Mouse (Mus musculus): ENCODE measurements around the gene Nrgn. TPM values are rescaled to one million over a fixed set of nuclear protein-coding genes. Genes with fewer than 3 reads are reported as not detected.

Gene Nrgn
- total and polyA plus RNA-seq, 3 experiments: 149 to 2,443 (median 474) TPM

GRCm38 (mm10) chr9:37541851-37542642, 10.7 kb downstream of the Nrgn start:
- no peak for DNase-seq (ENCODE audit: low spot score)
- H3K36me3 ChIP-seq (replicated peaks): peaks cover 45% of the 10 kb centered on the region

GRCm38 (mm10) chr9:37540701-37541575, 11.8 kb downstream of the Nrgn start:
- no peak for TF ChIP-seq POLR2AphosphoS5 (IDR thresholded peaks at IDR 0.05; ENCODE audit: insufficient replicate concordance, low read depth, low read length)
- no peak for TF ChIP-seq GATA1 (IDR thresholded peaks at IDR 0.05; ENCODE audit: borderline replicate concordance, low read length)
- no peak for TF ChIP-seq TAL1 (conservative IDR thresholded peaks at IDR 0.05; ENCODE audit: low read depth, low read length)
- TF ChIP-seq GATA2 (IDR thresholded peaks at IDR 0.05; ENCODE audit: borderline replicate concordance, low read depth, low read length): no peak
- no peak for TF ChIP-seq CTCF (IDR thresholded peaks at IDR 0.05; ENCODE audit: low read depth, low read length)
- ATAC-seq (ENCODE audit: extremely low read depth, insufficient number of reproducible peaks, low FRiP score, poor library complexity, severe bottlenecking) (no peak), DNase-seq (ENCODE audit: low spot score) (no peak)
- H3K36me3 ChIP-seq (replicated peaks): peaks cover 38% of the 10 kb centered on the region
- no peak overlapping the region for H3K4me3 ChIP-seq (ENCODE audit: low read depth, low read length)
- H3K4me1 ChIP-seq (ENCODE audit: insufficient read depth, low read depth, low read length): peaks cover 45% of the 10 kb centered on the region
- H3K9me3 ChIP-seq (replicated peaks): no peaks in the 10 kb centered on the region
- H3K27me3 ChIP-seq (ENCODE audit: insufficient read depth, low read length): peaks cover 30% of the 10 kb centered on the region

More at GRCm38 (mm10) chr9:37541851-37542642, 10.7 kb downstream of the Nrgn start:
- ATAC-seq (ENCODE audit: extremely low read depth, insufficient number of reproducible peaks, low FRiP score, poor library complexity, severe bottlenecking): peak; percentile 6; the same call in 1 of the 2 replicates
- Histone ChIP-seq H3K4me1 (ENCODE audit: insufficient read depth, low read depth, low read length) (peaks cover 53% of the 10 kb centered on the region), H3K27me3 (ENCODE audit: insufficient read depth, low read length) (peaks cover 23% of the 10 kb centered on the region), H3K4me3 (ENCODE audit: low read depth, low read length) (no peak overlapping the region), H3K9me3 (replicated peaks) (no peaks in the 10 kb centered on the region)
- TF ChIP-seq POLR2AphosphoS5 (IDR thresholded peaks at IDR 0.05; ENCODE audit: insufficient replicate concordance, low read depth, low read length) (no peak; the same call in 1 of the 2 replicates), GATA1 (IDR thresholded peaks at IDR 0.05; ENCODE audit: borderline replicate concordance, low read length) (no peak), GATA2 (IDR thresholded peaks at IDR 0.05; ENCODE audit: borderline replicate concordance, low read depth, low read length) (no peak), CTCF (IDR thresholded peaks at IDR 0.05; ENCODE audit: low read depth, low read length) (no peak), TAL1 (conservative IDR thresholded peaks at IDR 0.05; ENCODE audit: low read depth, low read length) (no peak)

GRCm38 (mm10) chr9:37540226-37540625, 12.5 kb downstream of the Nrgn start:
- Histone ChIP-seq H3K4me1 (ENCODE audit: insufficient read depth, low read depth, low read length) (peaks cover 38% of the 10 kb centered on the region), H3K27me3 (ENCODE audit: insufficient read depth, low read length) (peaks cover 30% of the 10 kb centered on the region), H3K9me3 (replicated peaks) (no peaks in the 10 kb centered on the region), H3K4me3 (ENCODE audit: low read depth, low read length) (no peak overlapping the region), H3K36me3 (replicated peaks) (peaks cover 31% of the 10 kb centered on the region)
- DNase-seq (ENCODE audit: low spot score) (no peak), ATAC-seq (ENCODE audit: extremely low read depth, insufficient number of reproducible peaks, low FRiP score, poor library complexity, severe bottlenecking) (0 out of 2 replicates have a peak, but pooled peaks have one; percentile 2)
- TF ChIP-seq POLR2AphosphoS5 (IDR thresholded peaks at IDR 0.05; ENCODE audit: insufficient replicate concordance, low read depth, low read length): peak; percentile 79
- no peak for TF ChIP-seq TAL1 (conservative IDR thresholded peaks at IDR 0.05; ENCODE audit: low read depth, low read length)
- TF ChIP-seq GATA1 (IDR thresholded peaks at IDR 0.05; ENCODE audit: borderline replicate concordance, low read length): no peak

GRCm38 (mm10) chr9:37539170-37540025, 13.3 kb downstream of the Nrgn start, which contains the start of gene Vsig2:
Vsig2 (plus strand) TSS chr9:37539255.
- no peak for DNase-seq (ENCODE audit: low spot score)
- H3K4me3 ChIP-seq (ENCODE audit: low read depth, low read length): no peak within 1 kb of the TSS
- H3K36me3 ChIP-seq (replicated peaks): peaks cover 23% of the 10 kb centered on the region
- peaks cover 33% of the 10 kb centered on the region for H3K27me3 ChIP-seq (ENCODE audit: insufficient read depth, low read length)
- H3K4me1 ChIP-seq (ENCODE audit: insufficient read depth, low read depth, low read length): peaks cover 31% of the 10 kb centered on the region
- H3K9me3 ChIP-seq (replicated peaks): no peaks in the 10 kb centered on the region
- TF ChIP-seq TAL1 (conservative IDR thresholded peaks at IDR 0.05; ENCODE audit: low read depth, low read length) (no peak), POLR2AphosphoS5 (IDR thresholded peaks at IDR 0.05; ENCODE audit: insufficient replicate concordance, low read depth, low read length) (no peak), CTCF (IDR thresholded peaks at IDR 0.05; ENCODE audit: low read depth, low read length) (no peak), GATA2 (IDR thresholded peaks at IDR 0.05; ENCODE audit: borderline replicate concordance, low read depth, low read length) (no peak), GATA1 (IDR thresholded peaks at IDR 0.05; ENCODE audit: borderline replicate concordance, low read length) (no peak)
- no peak for ATAC-seq (ENCODE audit: extremely low read depth, insufficient number of reproducible peaks, low FRiP score, poor library complexity, severe bottlenecking)

GRCm38 (mm10) chr9:37537658-37538250, 14.9 kb downstream of the Nrgn start:
- ATAC-seq (ENCODE audit: extremely low read depth, insufficient number of reproducible peaks, low FRiP score, poor library complexity, severe bottlenecking) (no peak), DNase-seq (ENCODE audit: low spot score) (no peak)
- H3K9me3 ChIP-seq (replicated peaks): no peaks in the 10 kb centered on the region
- peaks cover 9% of the 10 kb centered on the region for H3K36me3 ChIP-seq (replicated peaks)
- TF ChIP-seq POLR2AphosphoS5 (IDR thresholded peaks at IDR 0.05; ENCODE audit: insufficient replicate concordance, low read depth, low read length): no peak
- no peak for TF ChIP-seq CTCF (IDR thresholded peaks at IDR 0.05; ENCODE audit: low read depth, low read length)
- no peak for TF ChIP-seq GATA2 (IDR thresholded peaks at IDR 0.05; ENCODE audit: borderline replicate concordance, low read depth, low read length)
- TF ChIP-seq GATA1 (IDR thresholded peaks at IDR 0.05; ENCODE audit: borderline replicate concordance, low read length): no peak
- TF ChIP-seq TAL1 (conservative IDR thresholded peaks at IDR 0.05; ENCODE audit: low read depth, low read length): no peak
- H3K4me3 ChIP-seq (ENCODE audit: low read depth, low read length): no peak overlapping the region
- peaks cover 42% of the 10 kb centered on the region for H3K27me3 ChIP-seq (ENCODE audit: insufficient read depth, low read length)
- peaks cover 21% of the 10 kb centered on the region for H3K4me1 ChIP-seq (ENCODE audit: insufficient read depth, low read depth, low read length)
